Mouse (Mus musculus) G1E (cell line): ENCODE data around the gene Nectin2. TPM values are rescaled to one million over a fixed set of nuclear protein-coding genes. Genes with fewer than 3 reads are reported as not detected.

ENCODE experiments used
- ATAC-seq: 2 replicates; pipeline ENCODE4 v1.8.0; 2016; ENCODE audit warnings: mild to moderate bottlenecking; ENCODE audit not compliant: insufficient number of reproducible peaks, poor library complexity, low FRiP score, severe bottlenecking; ENCODE audit errors: extremely low read depth
- DNase-seq: peaks from one replicate; pipeline ENCODE4 v3.0.0; 2012; ENCODE audit warnings: low spot score
- H3K27me3 ChIP-seq: 2 replicates; pipeline ENCODE4 v1.6.1; 2012; ENCODE audit warnings: mild to moderate bottlenecking, low read length, inconsistent platforms; ENCODE audit not compliant: insufficient read depth
- H3K36me3 ChIP-seq: replicated peaks from 2 replicates; pipeline ENCODE3; 2012; ENCODE audit warnings: mild to moderate bottlenecking, inconsistent platforms
- H3K4me1 ChIP-seq: 2 replicates; pipeline ENCODE4 v1.6.1; 2012; ENCODE audit warnings: low read depth, low read length, inconsistent platforms, mixed read lengths; ENCODE audit not compliant: insufficient read depth
- H3K4me3 ChIP-seq: 2 replicates; pipeline ENCODE4 v1.5.1; 2012; ENCODE audit warnings: low read depth, mild to moderate bottlenecking, inconsistent platforms, low read length, moderate library complexity, mixed read lengths
- H3K9me3 ChIP-seq: replicated peaks from 2 replicates; pipeline ENCODE4 v1.6.1; 2012; ENCODE audit warnings: inconsistent platforms
- CTCF ChIP-seq: IDR thresholded peaks from 2 replicates; pipeline ENCODE4 v1.5.1; 2012; ENCODE audit warnings: low read depth, low read length, inconsistent platforms, mixed read lengths
- GATA1 ChIP-seq: IDR thresholded peaks from 2 replicates; pipeline ENCODE4 v1.6.1; 2012; ENCODE audit warnings: borderline replicate concordance, low read length, inconsistent platforms, mixed read lengths
- GATA2 ChIP-seq: IDR thresholded peaks from 2 replicates; pipeline ENCODE4 v1.6.1; 2012; ENCODE audit warnings: low read depth, low read length, inconsistent platforms, borderline replicate concordance
- POLR2AphosphoS5 ChIP-seq: IDR thresholded peaks from 2 replicates; pipeline ENCODE4 v1.6.1; 2012; ENCODE audit warnings: low read depth, low read length, inconsistent platforms; ENCODE audit not compliant: insufficient replicate concordance
- TAL1 ChIP-seq: conservative IDR thresholded peaks from 2 replicates; pipeline ENCODE4 v1.6.1; 2012; ENCODE audit warnings: low read depth, low read length, inconsistent platforms, mixed read lengths
- polyA plus RNA-seq: library from polyadenylated mRNA; stranded (reverse); fragments of >175 nt; gene quantifications from 2 replicates; pipeline ENCODE4 v1.2.3, GENCODE M21; 2012
- total RNA-seq, 2 experiments: library from RNA; stranded (forward) in 1 of 2; stranded (reverse) in 1 of 2; fragments of 200-1000 nt in 1 of 2; fragments of >200 nt in 1 of 2; fragmentation: Nextera tagmentation in 1 of 2; gene quantifications; 2 replicates each; pipeline ENCODE4 v1.2.3; 2014 to 2017

Gene Nectin2
- total and polyA plus RNA-seq, 3 experiments: 9.7 to 34.9 (median 17.2) TPM

GRCm38 (mm10) chr7:19769434-19770374 lies 19.4 kb upstream of the Nectin2 start:
- DNase-seq: no peak
- Histone ChIP-seq H3K36me3 (no peaks in the 10 kb centered on the region), H3K27me3 (peaks cover 65% of the 10 kb centered on the region), H3K9me3 (no peaks in the 10 kb centered on the region), H3K4me1 (peaks cover 14% of the 10 kb centered on the region), H3K4me3 (peak overlapping the region; percentile 40; the same call in 1 of the 2 replicates)
- no peak for TF ChIP-seq GATA2
- no peak for ATAC-seq

- Histone ChIP-seq H3K9me3 (no peaks in the 10 kb centered on the region), H3K4me1 (peaks cover 14% of the 10 kb centered on the region), H3K27me3 (peaks cover 62% of the 10 kb centered on the region), H3K4me3 (no peak overlapping the region), H3K36me3 (no peaks in the 10 kb centered on the region)
- TF ChIP-seq CTCF: no peak
- TF ChIP-seq TAL1: no peak
- TF ChIP-seq GATA1: no peak
- TF ChIP-seq GATA2: no peak
- TF ChIP-seq POLR2AphosphoS5: no peak
- ATAC-seq: no peak
- no peak for DNase-seq
Measured at GRCm38 (mm10) chr7:19769001-19769400, 18.7 kb upstream of the Nectin2 start.

- H3K4me1 ChIP-seq: peaks cover 14% of the 10 kb centered on the region
- H3K9me3 ChIP-seq: no peaks in the 10 kb centered on the region
- no peak for TF ChIP-seq CTCF
- no peak for TF ChIP-seq TAL1
- no peak for TF ChIP-seq GATA1
- TF ChIP-seq GATA2: no peak
- no peak for TF ChIP-seq POLR2AphosphoS5
- H3K27me3 ChIP-seq: peaks cover 61% of the 10 kb centered on the region
- H3K36me3 ChIP-seq: no peaks in the 10 kb centered on the region
- DNase-seq: no peak
- no peak for ATAC-seq
- H3K4me3 ChIP-seq: no peak overlapping the region
Measured at GRCm38 (mm10) chr7:19768251-19768650, 18.0 kb upstream of the Nectin2 start.

GRCm38 (mm10) chr7:19764581-19764980 lies 14.3 kb upstream of the Nectin2 start:
- DNase-seq (no peak), ATAC-seq (no peak)
- H3K9me3 ChIP-seq: no peaks in the 10 kb centered on the region
- peaks cover 17% of the 10 kb centered on the region for H3K4me1 ChIP-seq
- TF ChIP-seq GATA1 (no peak), CTCF (no peak), TAL1 (no peak), GATA2 (no peak), POLR2AphosphoS5 (no peak)
- no peak overlapping the region for H3K4me3 ChIP-seq
- no peaks in the 10 kb centered on the region for H3K36me3 ChIP-seq
- peaks cover 34% of the 10 kb centered on the region for H3K27me3 ChIP-seq

GRCm38 (mm10) chr7:19763829-19764477 lies 13.7 kb upstream of the Nectin2 start:
- no peak for ATAC-seq
- H3K27me3 ChIP-seq: peaks cover 28% of the 10 kb centered on the region; the same call in 1 of the 2 replicates
- no peak for DNase-seq
- H3K4me1 ChIP-seq: peaks cover 14% of the 10 kb centered on the region
- no peak for TF ChIP-seq CTCF
- no peak for TF ChIP-seq POLR2AphosphoS5
- TF ChIP-seq GATA1: no peak
- no peak for TF ChIP-seq TAL1
- no peaks in the 10 kb centered on the region for H3K36me3 ChIP-seq
- H3K4me3 ChIP-seq: no peak overlapping the region
- no peaks in the 10 kb centered on the region for H3K9me3 ChIP-seq

- Histone ChIP-seq H3K27me3 (peaks cover 23% of the 10 kb centered on the region; the same call in 1 of the 2 replicates), H3K9me3 (no peaks in the 10 kb centered on the region), H3K4me3 (no peak overlapping the region), H3K36me3 (no peaks in the 10 kb centered on the region), H3K4me1 (peaks cover 14% of the 10 kb centered on the region)
- no peak for DNase-seq
- ATAC-seq: no peak
- TF ChIP-seq GATA1 (no peak), GATA2 (no peak), TAL1 (no peak), CTCF (no peak), POLR2AphosphoS5 (no peak)
Measured at GRCm38 (mm10) chr7:19762283-19762682, 12.0 kb upstream of the Nectin2 start.
